Mouse (Mus musculus) cortical plate, adult 2 months (tissue): Measurements from ENCODE around the gene Dhps.

Source experiments
- CTCF ChIP-seq: fragments of 200-500 bp; IDR thresholded peaks from 2 replicates; pipeline ENCODE4 v1.5.1; 2011; ENCODE audit warnings: mild to moderate bottlenecking, control low read depth, low read length; ENCODE audit not compliant: insufficient read depth; ENCODE audit errors: extremely low read depth
- POLR2A ChIP-seq: fragments of 200-500 bp; IDR thresholded peaks from 2 replicates; pipeline ENCODE4 v1.6.1; 2011; ENCODE audit warnings: mild to moderate bottlenecking, low read length, control low read depth; ENCODE audit not compliant: insufficient read depth; ENCODE audit errors: extremely low read depth

GRCm38 (mm10) chr8:85026670-85027515 is 44.7 kb upstream of the Dhps start, which contains the start of gene Trir:
- TF ChIP-seq CTCF (no peak), POLR2A (peak; percentile 94)
